7 mouse cellular contexts compared by ENCODE assay signal in the genomic region with DNA sequence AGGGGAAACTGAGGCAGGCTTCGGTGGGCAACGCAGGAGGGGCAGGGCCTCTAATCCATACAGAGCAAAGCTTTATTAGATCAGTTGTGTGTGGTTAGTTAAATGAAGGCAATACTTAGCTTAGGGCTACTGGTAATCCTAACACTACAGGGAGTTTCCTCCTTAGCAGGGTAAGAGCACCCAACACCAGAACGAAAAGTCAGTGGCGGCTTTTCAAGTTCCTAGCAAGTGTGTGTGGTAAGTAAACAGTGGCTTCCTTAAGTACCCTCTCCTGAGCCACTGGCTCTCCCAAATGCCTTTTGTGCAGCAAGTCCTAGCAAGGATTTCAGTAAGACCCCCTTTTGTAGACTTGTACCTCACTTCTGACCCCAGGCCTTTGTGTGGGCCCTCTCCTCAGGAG. TPM values are rescaled to one million over a fixed set of nuclear protein-coding genes. Genes with fewer than 3 reads are reported as not detected.
DNase-seq lines count a peak whose midpoint lies in the region; ATAC-seq and TF ChIP-seq lines count a peak whose summit lies in the region.
"Not testable (repeated sequence)": the region's sequence is repeated elsewhere in the genome, so short reads cannot be mapped to it uniquely, and the experiment has no call there.
"Had no signal": no experiment of that assay in that cellular context is flagged by ENCODE, and none has a peak within 500 bp of the region (broad histone marks: within the 10 kb centered on the region; RNA-seq: fewer than 3 reads in every experiment).

No protein-coding gene starts in this region.

- H3K36me3 ChIP-seq in lung, embryonic 14.5 days (ENCODE audit: insufficient read depth); lung, embryonic 16.5 days (ENCODE audit: control insufficient read depth, insufficient read depth, low read length); lung, postnatal 0 days (ENCODE audit: insufficient read depth, low read length): not testable (repeated sequence)

- not testable (repeated sequence) for H3K9ac ChIP-seq in lung, embryonic 14.5 days; lung, embryonic 16.5 days (ENCODE audit: low read length); lung, postnatal 0 days (replicated peaks; ENCODE audit: low read depth)

- H3K4me2 ChIP-seq in lung, embryonic 14.5 days; lung, embryonic 16.5 days (ENCODE audit: low read depth, low read length); lung, postnatal 0 days (replicated peaks; ENCODE audit: low read depth, low read length): not testable (repeated sequence)

- H3K27me3 ChIP-seq in lung, embryonic 14.5 days (ENCODE audit: insufficient read depth, low read length); lung, embryonic 16.5 days (ENCODE audit: control insufficient read depth, insufficient read depth, low read depth, low read length); lung, postnatal 0 days (replicated peaks; ENCODE audit: insufficient read depth, low read length): not testable (repeated sequence)

- not testable (repeated sequence) for H3K27ac ChIP-seq in lung, embryonic 14.5 days (ENCODE audit: low read depth); lung, embryonic 16.5 days (ENCODE audit: low read length); lung, postnatal 0 days (ENCODE audit: low read length)

- H3K4me3 ChIP-seq in lung, embryonic 14.5 days (ENCODE audit: low read depth, low read length); lung, embryonic 16.5 days (ENCODE audit: low read length); lung, postnatal 0 days (ENCODE audit: low read depth, low read length): not testable (repeated sequence)

- DNase-seq in lung, embryonic 14.5 days; lung, postnatal 0 days (ENCODE audit: low spot score): not testable (repeated sequence)

- ATAC-seq in lung, embryonic 14.5 days (ENCODE audit: insufficient read depth): peak; percentile 49
- ATAC-seq in lung, embryonic 16.5 days (ENCODE audit: low read depth): peak; percentile 82
- peak; percentile 73 for ATAC-seq in lung, postnatal 0 days

- TF ChIP-seq CTCF in lung, embryonic 14.5 days (IDR thresholded peaks at IDR 0.05; ENCODE audit: low read depth); lung, postnatal 0 days (IDR thresholded peaks at IDR 0.05): not testable (repeated sequence)

- not testable (repeated sequence) for H3K9me3 ChIP-seq in lung, embryonic 14.5 days (ENCODE audit: low read depth, low read length); lung, embryonic 16.5 days (ENCODE audit: control insufficient read depth, low read length); lung, postnatal 0 days (ENCODE audit: low read length)

- TF ChIP-seq EP300 in lung, postnatal 0 days (IDR thresholded peaks at IDR 0.05): not testable (repeated sequence)

- no CpG with 5 or more reads among the region's 4 CpGs for WGBS in lung, embryonic 14.5 days
- no CpG with 5 or more reads among the region's 4 CpGs for WGBS in lung, embryonic 16.5 days
- no CpG with 5 or more reads among the region's 4 CpGs for WGBS in lung, postnatal 0 days

- H3K4me1 ChIP-seq in lung, embryonic 14.5 days (ENCODE audit: insufficient read depth); lung, embryonic 16.5 days (replicated peaks; ENCODE audit: control insufficient read depth, insufficient read depth, low read length); lung, postnatal 0 days (ENCODE audit: insufficient read depth, low read depth, low read length): not testable (repeated sequence)

RNA-seq across cellular contexts. Expression of gene Gm13305, which starts 9.8 kb away (rescaled TPM):
- polyA plus RNA-seq in lung, embryonic 14.5 days (2014; fragmentation: Nextera tagmentation; extraction: Ambion mirVana): not detected in 2 replicates
- 0.21 and 0.80 TPM in 2 replicates for polyA plus RNA-seq in lung, embryonic 16.5 days (2015; fragmentation: Nextera tagmentation; extraction: Ambion mirVana)
- 0.31 TPM in 1 of 2 replicates, not detected in the other for polyA plus RNA-seq in lung, postnatal 0 days (2015; fragmentation: Nextera tagmentation; extraction: Ambion mirVana)
- polyA plus RNA-seq: activated CD4-positive, CD25-positive, alpha-beta regulatory T cell, adult 4 months; C2C12; CD4-positive, CD25-positive, alpha-beta regulatory T cell, adult 4 months; G1E had no signal

RNA-seq across cellular contexts. Expression of gene Gm13306, which starts 25.0 kb away (rescaled TPM):
- polyA plus RNA-seq in lung, embryonic 14.5 days (2014; fragmentation: Nextera tagmentation; extraction: Ambion mirVana): not detected in 2 replicates
- 0.65 TPM in 1 of 2 replicates, not detected in the other for polyA plus RNA-seq in lung, embryonic 16.5 days (2015; fragmentation: Nextera tagmentation; extraction: Ambion mirVana)
- polyA plus RNA-seq in lung, postnatal 0 days (2015; fragmentation: Nextera tagmentation; extraction: Ambion mirVana): not detected in 2 replicates
- polyA plus RNA-seq: activated CD4-positive, CD25-positive, alpha-beta regulatory T cell, adult 4 months; C2C12; CD4-positive, CD25-positive, alpha-beta regulatory T cell, adult 4 months; G1E had no signal
